Mouse (Mus musculus): ENCODE results near the gene Tpt1. TPM values are rescaled to one million over a fixed set of nuclear protein-coding genes. Genes with fewer than 3 reads are reported as not detected.
"Not testable (repeated sequence)": the region's sequence is repeated elsewhere in the genome, so short reads cannot be mapped to it uniquely, and the experiment has no call there.

The Tpt1 gene
- polyA plus RNA-seq, 1 experiment, result 3,849 TPM

DNA sequence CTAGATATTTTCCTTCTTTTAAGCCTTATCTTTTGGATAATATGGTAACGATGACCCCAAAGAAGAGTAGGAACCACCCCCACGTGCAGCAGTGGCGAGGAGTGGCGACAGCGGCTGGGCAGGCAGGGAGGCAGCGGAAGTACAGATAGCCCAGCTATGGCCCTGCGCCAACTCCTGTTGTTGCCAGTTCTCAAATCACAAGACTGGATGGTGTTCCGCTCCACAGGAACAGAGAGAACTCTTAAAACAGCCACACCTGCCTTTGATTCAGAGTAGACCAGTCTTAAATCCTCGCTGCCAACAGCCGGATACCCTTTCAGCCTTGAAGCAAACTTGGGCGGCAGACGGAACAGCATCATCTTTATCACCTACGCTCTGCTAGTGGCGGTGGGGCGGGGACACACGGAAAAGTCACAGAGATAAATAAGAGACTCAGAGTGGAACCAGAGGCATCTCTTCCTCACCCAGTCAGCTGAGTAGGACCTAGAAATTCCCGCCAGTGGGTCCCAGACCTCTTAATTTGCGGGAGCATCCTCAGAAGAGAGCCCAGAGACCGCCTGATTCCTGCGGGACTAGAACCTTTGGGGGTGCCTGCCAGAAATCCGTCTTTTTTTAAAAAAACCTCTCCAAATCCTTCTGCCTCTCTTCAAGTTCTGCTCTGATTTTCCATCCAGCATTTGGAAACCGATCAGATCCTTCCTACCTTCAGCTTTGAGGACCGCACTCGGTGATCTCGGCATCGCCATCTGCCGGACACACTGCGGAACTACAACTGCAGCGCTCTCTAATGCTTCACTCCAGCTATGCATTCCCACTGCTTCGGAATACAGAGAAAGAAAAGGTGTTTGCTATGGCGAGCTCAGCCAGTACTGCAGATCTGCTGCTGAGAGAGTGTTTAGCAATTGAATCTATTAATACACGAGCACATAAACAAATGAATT is 15.8 kb upstream of the Tpt1 start:
- H3K4me3 ChIP-seq (ENCODE audit: insufficient read depth, low read length), result peak overlapping the region; percentile 42
- peak overlapping the region; percentile 69 for H3K27ac ChIP-seq (ENCODE audit: insufficient read depth, low read depth, low read length)

DNA sequence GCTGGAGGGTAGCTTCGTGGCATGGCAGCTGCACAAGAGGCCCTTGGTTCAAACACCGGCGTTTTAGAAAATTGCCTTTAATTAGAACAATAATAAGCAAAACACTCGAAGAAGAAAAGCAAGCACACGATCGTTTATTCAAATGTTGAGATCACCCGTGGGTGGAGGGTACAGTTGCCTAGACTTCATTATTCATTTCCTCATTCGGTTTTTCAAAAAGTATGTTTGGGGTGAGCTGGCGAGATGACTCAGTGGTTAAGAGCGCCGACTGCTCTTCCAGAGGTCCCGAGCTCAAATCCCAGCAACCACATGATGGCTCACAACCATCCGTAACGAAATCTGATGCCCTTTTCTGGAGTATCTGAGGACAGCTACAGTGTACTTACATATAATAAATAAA is 15.1 kb upstream of the Tpt1 start:
- H3K4me3 ChIP-seq (ENCODE audit: insufficient read depth, low read length), result not testable (repeated sequence)
- peak overlapping the region; percentile 53 for H3K27ac ChIP-seq (ENCODE audit: insufficient read depth, low read depth, low read length)
- H3K4me1 ChIP-seq (ENCODE audit: control insufficient read depth, insufficient read depth, low read length), result peaks cover 35% of the 10 kb centered on the region

More for the DNA sequence above, 15.8 kb upstream of the Tpt1 start:
- peaks cover 35% of the 10 kb centered on the region for H3K4me1 ChIP-seq (ENCODE audit: control insufficient read depth, insufficient read depth, low read length)
- TF ChIP-seq POLR2A (IDR thresholded peaks at IDR 0.05; ENCODE audit: borderline replicate concordance, low read depth, low read length), result no peak
- peak; percentile 85 for TF ChIP-seq CTCF (IDR thresholded peaks at IDR 0.05; ENCODE audit: low read depth, low read length)

DNA sequence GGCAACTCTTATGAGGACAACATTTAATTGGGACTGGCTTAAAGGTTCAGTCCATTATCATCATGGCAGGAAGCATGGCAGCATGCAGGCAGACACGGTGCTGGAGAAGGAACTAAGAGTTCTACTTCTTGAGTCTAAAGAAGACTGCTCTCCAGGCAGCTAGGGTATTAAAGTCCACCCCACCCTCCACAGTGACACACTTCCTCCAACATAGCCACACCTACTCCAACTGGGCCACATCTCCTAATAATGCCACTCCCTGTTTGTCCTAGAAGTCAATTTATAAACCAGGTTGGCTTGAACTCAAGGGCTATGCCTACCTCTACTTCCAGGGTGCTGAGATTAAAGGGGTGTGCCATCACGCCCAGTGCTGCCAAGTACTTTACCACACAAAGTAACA is 12.9 kb upstream of the Tpt1 start:
- Histone ChIP-seq H3K4me3 (ENCODE audit: insufficient read depth, low read length) (no peak overlapping the region), H3K27ac (ENCODE audit: insufficient read depth, low read depth, low read length) (peak overlapping the region; percentile 52), H3K4me1 (ENCODE audit: control insufficient read depth, insufficient read depth, low read length) (peaks cover 38% of the 10 kb centered on the region)
- TF ChIP-seq POLR2A (IDR thresholded peaks at IDR 0.05; ENCODE audit: borderline replicate concordance, low read depth, low read length), result no peak
- TF ChIP-seq CTCF (IDR thresholded peaks at IDR 0.05; ENCODE audit: low read depth, low read length), result no peak

DNA sequence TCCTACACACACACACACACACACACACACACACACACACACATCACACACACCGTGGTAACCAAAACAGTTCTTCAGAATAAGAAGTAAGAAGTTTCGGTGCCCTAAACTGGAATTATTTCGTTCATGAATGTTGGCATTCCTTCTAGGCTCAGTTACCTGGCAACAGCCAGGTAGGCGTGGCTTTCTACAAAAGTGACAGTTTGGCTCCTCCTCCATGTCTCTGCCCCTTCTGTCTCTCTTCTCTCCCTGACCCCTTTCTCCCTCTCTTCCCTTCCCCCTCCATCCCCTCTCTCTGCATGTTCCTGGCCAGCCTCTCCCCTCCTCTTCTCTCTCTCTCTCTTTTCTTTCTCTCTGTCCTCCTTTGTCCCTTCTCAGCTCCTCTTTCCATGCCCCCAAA is 11.9 kb upstream of the Tpt1 start:
- H3K4me3 ChIP-seq (ENCODE audit: insufficient read depth, low read length), result peak overlapping the region; percentile 62
- H3K4me1 ChIP-seq (ENCODE audit: control insufficient read depth, insufficient read depth, low read length), result peaks cover 43% of the 10 kb centered on the region
- H3K27ac ChIP-seq (ENCODE audit: insufficient read depth, low read depth, low read length), result peak overlapping the region; percentile 94
- no peak for TF ChIP-seq POLR2A (IDR thresholded peaks at IDR 0.05; ENCODE audit: borderline replicate concordance, low read depth, low read length)
- no peak for TF ChIP-seq CTCF (IDR thresholded peaks at IDR 0.05; ENCODE audit: low read depth, low read length)

DNA sequence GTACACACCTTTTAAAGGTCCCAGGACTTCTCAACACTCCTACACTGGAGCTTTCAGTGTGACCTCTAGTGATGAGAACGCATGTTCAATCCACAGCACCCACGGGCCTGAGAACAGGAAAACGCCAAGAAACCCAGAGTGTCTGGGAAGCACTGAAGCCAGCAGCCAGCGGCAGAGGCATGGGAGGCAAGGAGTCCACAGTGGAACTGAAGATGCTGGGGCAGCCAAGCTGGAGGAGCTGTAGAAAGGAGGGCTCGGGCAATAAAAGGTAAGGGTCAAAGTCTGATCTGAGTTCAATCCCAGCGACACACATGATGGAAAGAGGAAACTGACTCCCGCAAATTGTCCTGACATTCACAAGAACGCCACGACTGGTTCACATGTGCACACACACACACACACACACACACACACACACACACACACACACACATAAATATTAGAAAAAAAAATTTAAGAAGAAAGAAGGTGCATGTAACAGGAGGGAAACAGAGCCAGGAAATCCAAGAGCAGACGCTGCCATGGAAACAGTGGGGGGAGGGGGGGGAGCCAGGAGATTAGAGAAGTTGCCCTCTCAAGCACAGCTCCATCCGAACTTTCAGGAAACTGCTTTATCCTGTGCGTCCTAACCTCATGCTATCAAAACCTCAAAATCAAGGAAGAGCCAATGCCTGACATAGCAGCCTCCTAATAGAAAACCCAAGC is 11.2 kb upstream of the Tpt1 start:
- H3K4me3 ChIP-seq (ENCODE audit: insufficient read depth, low read length), result peak overlapping the region; percentile 62
- H3K27ac ChIP-seq (ENCODE audit: insufficient read depth, low read depth, low read length), result peak overlapping the region; percentile 94
- no peak; the same call in 1 of the 2 replicates for TF ChIP-seq CTCF (IDR thresholded peaks at IDR 0.05; ENCODE audit: low read depth, low read length)
- TF ChIP-seq POLR2A (IDR thresholded peaks at IDR 0.05; ENCODE audit: borderline replicate concordance, low read depth, low read length), result no peak
- H3K4me1 ChIP-seq (ENCODE audit: control insufficient read depth, insufficient read depth, low read length), result peaks cover 39% of the 10 kb centered on the region

DNA sequence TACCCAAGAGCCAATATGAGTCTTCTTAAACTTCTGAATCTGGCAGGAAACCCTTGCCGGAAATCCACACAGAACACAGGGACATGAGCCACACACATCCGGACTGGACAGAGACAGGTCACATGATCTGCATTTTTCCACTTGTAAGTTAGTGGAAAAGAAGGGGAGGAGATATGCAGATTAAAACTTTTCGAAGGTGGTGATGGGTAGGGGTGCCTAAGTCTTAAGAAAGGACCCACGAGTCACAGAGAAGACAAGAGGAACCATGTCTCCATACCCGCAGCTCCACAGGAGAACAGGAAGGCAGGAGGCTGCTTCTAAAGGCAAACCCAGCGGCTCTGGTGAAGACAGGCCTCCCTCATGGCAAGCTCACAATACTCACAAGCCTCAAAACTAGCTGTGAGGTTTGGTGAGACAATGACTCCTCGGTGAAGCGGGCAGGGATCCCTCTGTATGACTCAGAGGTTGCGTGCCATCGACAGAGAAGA is 10.6 kb upstream of the Tpt1 start:
- H3K4me1 ChIP-seq (ENCODE audit: control insufficient read depth, insufficient read depth, low read length), result peaks cover 39% of the 10 kb centered on the region
- H3K27ac ChIP-seq (ENCODE audit: insufficient read depth, low read depth, low read length), result peak overlapping the region; percentile 94
- TF ChIP-seq CTCF (IDR thresholded peaks at IDR 0.05; ENCODE audit: low read depth, low read length), result no peak
- TF ChIP-seq POLR2A (IDR thresholded peaks at IDR 0.05; ENCODE audit: borderline replicate concordance, low read depth, low read length), result peak; percentile 54; the same call in 1 of the 2 replicates
- H3K4me3 ChIP-seq (ENCODE audit: insufficient read depth, low read length), result peak overlapping the region; percentile 62

DNA sequence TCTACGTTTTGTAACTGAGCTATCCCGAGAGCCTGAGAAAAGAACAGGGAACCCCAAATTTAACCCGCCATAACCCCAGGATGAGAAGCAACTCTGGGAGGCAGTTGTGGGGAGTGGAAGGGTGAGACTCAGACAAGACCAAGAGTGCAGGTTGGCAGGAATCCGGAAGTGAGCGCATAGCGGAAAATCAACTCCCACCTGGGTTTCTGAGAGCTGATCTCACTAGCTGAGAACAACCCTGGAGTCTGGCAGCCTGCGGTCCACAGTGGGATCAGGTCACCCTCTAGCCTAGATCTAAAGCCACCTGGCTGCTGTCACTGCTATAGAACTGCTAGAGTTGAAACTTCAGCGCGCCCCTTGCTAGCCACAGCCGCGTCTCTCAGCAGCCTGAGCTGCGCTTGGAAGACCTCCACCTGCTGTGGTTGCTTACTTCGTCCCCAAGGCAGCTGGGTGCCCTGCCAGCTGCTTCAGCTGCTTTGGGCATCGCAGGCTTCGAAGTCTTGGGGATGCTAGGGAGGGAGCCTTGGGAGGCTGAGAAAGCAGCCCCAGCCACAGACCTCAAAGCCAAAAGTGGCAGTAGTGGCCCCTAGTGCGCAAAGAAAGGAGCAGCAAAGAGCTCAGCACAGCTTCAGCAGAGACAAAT is 10.0 kb upstream of the Tpt1 start:
- Histone ChIP-seq H3K4me1 (ENCODE audit: control insufficient read depth, insufficient read depth, low read length) (peaks cover 39% of the 10 kb centered on the region), H3K27ac (ENCODE audit: insufficient read depth, low read depth, low read length) (peak overlapping the region; percentile 94), H3K4me3 (ENCODE audit: insufficient read depth, low read length) (peak overlapping the region; percentile 56)
- TF ChIP-seq CTCF (IDR thresholded peaks at IDR 0.05; ENCODE audit: low read depth, low read length) (no peak), POLR2A (IDR thresholded peaks at IDR 0.05; ENCODE audit: borderline replicate concordance, low read depth, low read length) (no peak)

DNA sequence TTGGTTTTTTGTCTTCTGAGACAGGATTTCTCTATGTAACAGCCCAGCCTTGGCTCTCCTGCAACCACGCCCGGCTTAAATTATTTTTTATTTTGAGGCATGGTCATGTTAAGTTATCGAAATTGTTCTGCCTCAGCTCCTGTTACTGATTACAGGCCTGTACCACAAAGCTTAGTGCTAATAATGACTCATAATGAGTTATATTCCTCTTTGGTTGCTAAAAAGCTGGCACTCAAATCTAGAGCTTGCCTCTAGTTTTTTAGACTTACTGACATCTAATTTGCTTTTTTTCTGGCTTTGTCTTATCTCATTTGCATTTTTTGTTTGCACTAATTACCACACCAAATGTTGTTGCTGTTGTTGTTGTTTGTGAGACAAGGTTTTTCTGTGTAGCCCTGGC is 8.3 kb upstream of the Tpt1 start:
- Histone ChIP-seq H3K27ac (ENCODE audit: insufficient read depth, low read depth, low read length) (peak overlapping the region; percentile 65), H3K4me3 (ENCODE audit: insufficient read depth, low read length) (no peak overlapping the region), H3K4me1 (ENCODE audit: control insufficient read depth, insufficient read depth, low read length) (peaks cover 37% of the 10 kb centered on the region)
- no peak for TF ChIP-seq CTCF (IDR thresholded peaks at IDR 0.05; ENCODE audit: low read depth, low read length)
- no peak for TF ChIP-seq POLR2A (IDR thresholded peaks at IDR 0.05; ENCODE audit: borderline replicate concordance, low read depth, low read length)

DNA sequence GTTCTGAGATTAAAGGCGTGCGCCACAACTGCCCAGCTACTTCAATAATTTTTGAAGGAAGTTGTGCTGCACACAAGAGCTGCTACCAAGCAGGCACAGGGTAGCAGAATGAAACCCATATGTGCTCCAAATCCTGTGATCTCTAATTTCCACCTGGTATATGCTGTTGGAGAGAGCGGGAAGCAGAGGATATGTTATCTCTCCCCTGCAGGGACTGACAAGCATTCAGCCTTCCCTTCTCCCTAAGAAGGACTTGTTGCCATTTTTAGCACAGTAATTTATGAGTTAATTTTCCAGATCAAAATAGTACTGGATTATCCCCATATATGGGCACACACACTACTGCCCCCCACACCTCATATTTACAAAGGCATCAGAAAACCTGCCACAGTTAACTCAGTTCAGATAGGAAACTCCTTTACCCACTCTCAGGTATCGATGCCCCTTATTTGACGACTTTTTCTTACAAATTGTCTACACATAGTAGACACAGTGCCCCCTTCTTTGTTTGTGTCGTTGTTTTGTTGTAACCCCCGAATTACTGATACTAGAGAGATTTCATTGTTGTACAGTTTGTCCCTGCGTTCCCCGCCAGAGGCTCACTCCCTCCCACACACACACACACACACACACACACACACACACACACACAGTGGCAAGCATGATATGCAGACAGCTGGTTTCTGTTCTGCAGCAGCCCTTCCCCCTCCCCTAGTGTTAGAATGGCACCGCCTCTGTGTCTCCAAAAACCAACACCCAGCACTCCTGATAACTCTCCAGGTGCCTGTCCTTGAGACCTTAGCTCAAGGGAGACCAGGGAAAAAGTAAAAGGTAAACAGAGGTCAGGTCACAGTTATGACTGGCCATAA is 7.6 kb upstream of the Tpt1 start:
- Histone ChIP-seq H3K27ac (ENCODE audit: insufficient read depth, low read depth, low read length) (peak overlapping the region; percentile 65), H3K4me1 (ENCODE audit: control insufficient read depth, insufficient read depth, low read length) (peaks cover 41% of the 10 kb centered on the region), H3K4me3 (ENCODE audit: insufficient read depth, low read length) (no peak overlapping the region)
- no peak for TF ChIP-seq POLR2A (IDR thresholded peaks at IDR 0.05; ENCODE audit: borderline replicate concordance, low read depth, low read length)
- no peak for TF ChIP-seq CTCF (IDR thresholded peaks at IDR 0.05; ENCODE audit: low read depth, low read length)

DNA sequence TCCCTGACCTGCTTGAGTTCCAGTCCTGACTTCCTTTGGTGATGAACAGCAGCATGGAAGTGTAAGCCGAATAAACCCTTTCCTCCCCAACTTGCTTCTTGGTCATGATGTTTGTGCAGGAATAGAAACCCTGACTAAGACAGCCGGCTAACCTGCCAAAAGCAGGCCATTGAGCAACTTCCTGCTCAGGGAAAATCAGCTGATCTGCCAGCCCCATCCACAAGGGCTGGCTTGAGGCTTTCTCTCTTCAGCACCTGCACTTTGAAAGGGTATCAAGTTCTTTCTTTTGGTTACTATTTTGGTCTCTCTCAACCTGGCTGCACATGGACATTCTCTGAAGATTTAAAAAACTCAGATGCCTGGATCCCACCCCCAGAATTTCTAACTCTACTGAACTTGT is 3.1 kb upstream of the Tpt1 start:
- H3K4me3 ChIP-seq (ENCODE audit: insufficient read depth, low read length), result not testable (repeated sequence)
- peak overlapping the region; percentile 46 for H3K27ac ChIP-seq (ENCODE audit: insufficient read depth, low read depth, low read length)
- H3K4me1 ChIP-seq (ENCODE audit: control insufficient read depth, insufficient read depth, low read length), result peaks cover 33% of the 10 kb centered on the region

Measured in bone marrow macrophage, adult 2 months (primary cell).